Mouse (Mus musculus): ENCODE results near the gene Sost. TPM values are rescaled to one million over a fixed set of nuclear protein-coding genes. Genes with fewer than 3 reads are reported as not detected.
A peak's percentile ranks its signal among the peaks of the same experiment; 100 is the strongest.
"Not testable (repeated sequence)": the region's sequence is repeated elsewhere in the genome, so short reads cannot be mapped to it uniquely, and the experiment has no call there.

Sost gene
- polyA plus RNA-seq, 1 experiment from 2014 or later: 0.08 TPM

DNA sequence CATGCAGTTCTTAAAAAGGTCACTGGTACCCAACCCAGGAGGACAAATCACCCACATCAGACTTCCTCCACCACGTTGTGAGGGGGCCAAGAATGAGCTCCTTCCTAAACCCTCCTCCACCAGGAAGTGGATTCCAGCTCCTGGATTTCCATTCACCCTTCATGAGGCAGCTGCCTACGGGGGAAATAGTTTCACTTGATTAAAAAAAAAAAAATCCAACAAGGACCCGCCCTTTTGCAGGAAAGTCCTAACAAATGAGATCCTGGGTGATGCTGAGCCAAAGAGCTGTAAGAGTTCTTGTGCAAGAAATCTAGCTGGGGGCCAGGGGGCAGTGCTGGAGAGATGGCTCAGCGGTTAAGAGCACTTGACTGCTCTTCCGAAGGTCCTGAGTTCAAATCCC lies 31.4 kb upstream of the Sost start:
- H3K36me3 ChIP-seq: peaks cover 46% of the 10 kb centered on the region
- no peak overlapping the region for H3K4me2 ChIP-seq
- H3K9ac ChIP-seq: no peak overlapping the region
- H3K27me3 ChIP-seq: no peaks in the 10 kb centered on the region
- WGBS: 57% methylated on average over 5 of the region's 5 CpGs
- H3K9me3 ChIP-seq: no peaks in the 10 kb centered on the region
- H3K4me3 ChIP-seq: no peak overlapping the region
- ATAC-seq (ENCODE audit: low read depth): no peak
- peaks cover 4% of the 10 kb centered on the region; the same call in 1 of the 2 replicates for H3K4me1 ChIP-seq (replicated peaks)
- no peak overlapping the region for H3K27ac ChIP-seq (replicated peaks)

GRCm38 (mm10) chr11:101995938-101996337 lies 29.1 kb upstream of the Sost start:
- Histone ChIP-seq H3K4me1 (replicated peaks) (peaks cover 4% of the 10 kb centered on the region; the same call in 1 of the 2 replicates), H3K4me2 (no peak overlapping the region), H3K9ac (no peak overlapping the region), H3K27ac (replicated peaks) (0 out of 2 replicates have a peak overlapping the region, but pooled peaks have one; percentile 5), H3K4me3 (no peak overlapping the region), H3K9me3 (no peaks in the 10 kb centered on the region), H3K27me3 (no peaks in the 10 kb centered on the region), H3K36me3 (peaks cover 31% of the 10 kb centered on the region)
- 84% methylated on average over 7 of the region's 7 CpGs for WGBS
- ATAC-seq (ENCODE audit: low read depth): no peak

GRCm38 (mm10) chr11:101994100-101994499 lies 27.3 kb upstream of the Sost start:
- Histone ChIP-seq H3K27me3 (no peaks in the 10 kb centered on the region), H3K4me2 (no peak overlapping the region), H3K9me3 (no peaks in the 10 kb centered on the region), H3K27ac (replicated peaks) (no peak overlapping the region), H3K4me1 (replicated peaks) (no peaks in the 10 kb centered on the region), H3K9ac (no peak overlapping the region), H3K36me3 (peaks cover 21% of the 10 kb centered on the region; the same call in 1 of the 2 replicates), H3K4me3 (no peak overlapping the region)
- WGBS: 78% methylated on average over 8 of the region's 8 CpGs
- ATAC-seq (ENCODE audit: low read depth): no peak

DNA sequence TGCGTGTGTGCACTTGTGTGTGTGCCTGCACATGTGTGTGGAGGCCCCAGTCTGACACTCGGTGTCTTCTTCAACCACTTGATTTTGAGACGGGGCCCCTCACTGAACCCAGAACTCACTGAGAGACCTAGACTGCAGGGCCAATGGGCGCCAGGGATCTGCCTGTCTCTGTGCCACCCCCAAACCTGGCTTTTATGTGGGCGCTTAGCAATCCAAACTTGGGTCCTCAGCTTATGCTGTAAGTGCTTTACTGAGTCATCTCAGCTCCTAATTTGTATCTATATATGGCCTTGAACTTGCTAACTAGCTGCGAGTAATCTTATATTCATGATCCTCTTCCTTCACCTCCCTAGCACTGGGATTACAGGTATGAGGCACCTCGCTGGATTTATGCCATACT lies 25.6 kb upstream of the Sost start:
- no peak overlapping the region for H3K9ac ChIP-seq
- no peak for ATAC-seq (ENCODE audit: low read depth)
- no peak overlapping the region for H3K4me3 ChIP-seq
- no peak overlapping the region for H3K4me2 ChIP-seq
- WGBS: 90% methylated on average over 7 of the region's 7 CpGs
- peaks cover 15% of the 10 kb centered on the region; the same call in 1 of the 2 replicates for H3K36me3 ChIP-seq
- H3K27me3 ChIP-seq: peaks cover 2% of the 10 kb centered on the region
- no peak overlapping the region for H3K27ac ChIP-seq (replicated peaks)
- H3K9me3 ChIP-seq: no peaks in the 10 kb centered on the region
- no peaks in the 10 kb centered on the region for H3K4me1 ChIP-seq (replicated peaks)

- ATAC-seq (ENCODE audit: low read depth): no peak
- WGBS: 81% methylated on average over 3 of the region's 3 CpGs
- Histone ChIP-seq H3K27ac (replicated peaks) (no peak overlapping the region), H3K4me3 (no peak overlapping the region), H3K4me2 (no peak overlapping the region), H3K4me1 (replicated peaks) (no peaks in the 10 kb centered on the region), H3K27me3 (peaks cover 7% of the 10 kb centered on the region), H3K9ac (no peak overlapping the region), H3K36me3 (peaks cover 9% of the 10 kb centered on the region; the same call in 1 of the 2 replicates), H3K9me3 (no peaks in the 10 kb centered on the region)
These were observed 25.0 kb upstream of the Sost start for GRCm38 (mm10) chr11:101991813-101992212.

DNA sequence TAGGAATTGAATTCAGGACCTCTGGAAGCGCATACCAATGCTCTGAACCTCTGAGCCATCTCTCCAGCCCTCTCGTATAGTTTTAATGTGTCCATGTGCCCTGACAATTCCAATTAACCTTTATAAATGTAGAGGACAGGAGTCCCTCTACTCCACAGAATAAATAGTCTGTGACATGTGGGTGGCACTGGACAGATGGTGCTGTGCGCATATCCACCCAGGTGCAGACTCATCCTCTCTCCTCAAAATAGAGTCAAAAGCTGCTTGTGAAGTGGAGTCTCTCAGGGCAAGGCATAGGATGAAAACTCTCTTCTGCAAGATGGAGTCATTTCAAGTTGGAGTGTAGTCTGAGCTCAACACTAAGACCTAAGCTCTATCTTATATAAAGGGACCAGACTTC lies 23.4 kb upstream of the Sost start:
- 0 out of 2 replicates have a peak, but pooled peaks cover 3% of the 10 kb centered on the region for H3K36me3 ChIP-seq
- H3K9ac ChIP-seq: no peak overlapping the region
- no peak overlapping the region for H3K27ac ChIP-seq (replicated peaks)
- H3K4me2 ChIP-seq: no peak overlapping the region
- H3K4me1 ChIP-seq (replicated peaks): peaks cover 8% of the 10 kb centered on the region; the same call in 1 of the 2 replicates
- no peak for ATAC-seq (ENCODE audit: low read depth)
- 86% methylated on average over 3 of the region's 3 CpGs for WGBS
- H3K27me3 ChIP-seq: peaks cover 11% of the 10 kb centered on the region
- H3K4me3 ChIP-seq: no peak overlapping the region
- no peaks in the 10 kb centered on the region for H3K9me3 ChIP-seq

DNA sequence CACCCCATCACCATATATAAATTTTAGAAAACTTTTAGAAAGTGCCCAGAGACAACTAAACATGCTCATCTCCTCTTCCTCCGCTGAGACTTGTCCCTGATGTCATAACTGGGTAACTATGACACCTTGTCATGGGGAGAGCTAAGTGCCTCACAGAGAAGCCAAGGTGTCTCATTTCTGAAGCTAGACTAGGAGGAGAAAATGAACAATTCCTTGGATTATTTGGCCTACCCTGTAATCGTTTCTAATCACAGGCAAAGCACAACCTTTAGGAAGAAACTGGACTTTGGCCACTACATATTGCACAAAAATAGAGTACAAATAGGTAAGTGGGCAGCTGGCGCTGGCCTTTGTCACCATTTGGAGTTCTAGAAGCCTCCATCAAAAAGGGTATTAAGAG lies 20.1 kb upstream of the Sost start, which contains the start of gene Dusp3:
TSS of gene Dusp3 (minus strand) at position 101 of the 400 bp plus-strand sequence.
- Histone ChIP-seq H3K4me3 (no peak within 1 kb of the TSS), H3K4me1 (replicated peaks) (peaks cover 32% of the 10 kb centered on the region), H3K36me3 (no peaks in the 10 kb centered on the region), H3K9me3 (no peaks in the 10 kb centered on the region), H3K4me2 (no peak within 1 kb of the TSS), H3K9ac (peak within 1 kb of the TSS; percentile 41; the same call in 1 of the 2 replicates), H3K27me3 (peaks cover 11% of the 10 kb centered on the region), H3K27ac (replicated peaks) (no peak within 1 kb of the TSS)
- no peak for ATAC-seq (ENCODE audit: low read depth)
- WGBS: 87% methylated on average over 3 of the region's 3 CpGs

DNA sequence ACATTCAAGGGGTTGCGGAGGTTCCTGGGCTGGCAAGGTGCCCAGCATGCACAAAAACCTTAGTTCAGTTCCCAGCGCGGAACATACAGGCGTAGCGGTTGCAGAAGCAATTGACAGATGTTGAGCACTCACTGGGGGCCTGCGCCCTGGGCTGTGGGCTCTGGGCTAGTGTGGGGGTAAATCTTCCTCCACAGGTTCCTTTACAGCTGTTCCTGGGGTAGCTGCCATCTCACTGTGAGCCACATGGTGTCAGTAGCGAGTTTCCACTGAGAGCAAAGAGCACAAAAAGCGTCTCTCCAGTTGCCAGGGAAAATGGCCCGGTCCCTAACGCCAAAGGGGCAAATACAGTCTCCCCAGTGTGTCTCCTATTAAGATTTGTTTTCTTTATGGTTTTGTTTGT lies 19.2 kb upstream of the Sost start:
- peak; percentile 48; the same call in 1 of the 2 replicates for ATAC-seq (ENCODE audit: low read depth)
- no peak overlapping the region for H3K4me2 ChIP-seq

DNA sequence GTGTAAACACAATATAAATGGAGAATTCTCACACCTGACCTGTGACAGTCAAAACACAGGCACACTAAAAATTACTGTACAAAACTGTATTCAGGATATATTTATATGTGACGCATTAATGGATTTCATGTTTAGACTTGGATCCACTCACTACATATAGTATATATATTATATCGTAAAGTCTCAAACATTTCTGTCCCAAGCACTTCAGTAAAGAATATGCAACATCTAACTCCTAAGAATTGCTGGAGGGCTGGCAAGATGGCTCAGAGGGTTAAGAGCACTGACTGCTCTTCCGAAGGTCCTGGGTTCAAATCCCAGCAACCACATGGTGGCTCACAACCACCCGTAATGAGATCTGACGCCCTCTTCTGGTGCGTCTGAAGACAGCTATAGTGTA lies 18.6 kb upstream of the Sost start:
- ATAC-seq (ENCODE audit: low read depth): not testable (repeated sequence)

More for the DNA sequence above, 19.2 kb upstream of the Sost start:
- H3K9ac ChIP-seq: no peak overlapping the region
- 6% methylated on average over 10 of the region's 10 CpGs for WGBS
- no peaks in the 10 kb centered on the region for H3K9me3 ChIP-seq
- H3K27ac ChIP-seq (replicated peaks): no peak overlapping the region
- peaks cover 11% of the 10 kb centered on the region for H3K27me3 ChIP-seq
- peaks cover 32% of the 10 kb centered on the region for H3K4me1 ChIP-seq (replicated peaks)
- no peaks in the 10 kb centered on the region for H3K36me3 ChIP-seq
- no peak overlapping the region for H3K4me3 ChIP-seq

GRCm38 (mm10) chr11:101984054-101985025 lies 17.5 kb upstream of the Sost start, which contains the start of gene Cfap97d1:
Gene Cfap97d1, plus strand, starts transcription at chr11:101984279.
- ATAC-seq (ENCODE audit: low read depth): peak; percentile 72
- H3K9me3 ChIP-seq: no peaks in the 10 kb centered on the region
- peak within 1 kb of the TSS; percentile 54 for H3K4me3 ChIP-seq
- H3K9ac ChIP-seq: peak within 1 kb of the TSS; percentile 76
- WGBS: 1% methylated on average over 69 of the region's 71 CpGs
- peaks cover 11% of the 10 kb centered on the region for H3K27me3 ChIP-seq
- peaks cover 32% of the 10 kb centered on the region for H3K4me1 ChIP-seq (replicated peaks)
- H3K27ac ChIP-seq (replicated peaks): peak within 1 kb of the TSS; percentile 65
- H3K36me3 ChIP-seq: no peaks in the 10 kb centered on the region
- peak within 1 kb of the TSS; percentile 95 for H3K4me2 ChIP-seq

More for the DNA sequence above, 18.6 kb upstream of the Sost start:
- 65% methylated on average over 6 of the region's 6 CpGs for WGBS
- peaks cover 32% of the 10 kb centered on the region for H3K4me1 ChIP-seq (replicated peaks)
- H3K4me2 ChIP-seq; H3K36me3 ChIP-seq; H3K4me3 ChIP-seq; H3K9me3 ChIP-seq; H3K27ac ChIP-seq (replicated peaks); H3K9ac ChIP-seq: not testable (repeated sequence)
- H3K27me3 ChIP-seq: peaks cover 11% of the 10 kb centered on the region

DNA sequence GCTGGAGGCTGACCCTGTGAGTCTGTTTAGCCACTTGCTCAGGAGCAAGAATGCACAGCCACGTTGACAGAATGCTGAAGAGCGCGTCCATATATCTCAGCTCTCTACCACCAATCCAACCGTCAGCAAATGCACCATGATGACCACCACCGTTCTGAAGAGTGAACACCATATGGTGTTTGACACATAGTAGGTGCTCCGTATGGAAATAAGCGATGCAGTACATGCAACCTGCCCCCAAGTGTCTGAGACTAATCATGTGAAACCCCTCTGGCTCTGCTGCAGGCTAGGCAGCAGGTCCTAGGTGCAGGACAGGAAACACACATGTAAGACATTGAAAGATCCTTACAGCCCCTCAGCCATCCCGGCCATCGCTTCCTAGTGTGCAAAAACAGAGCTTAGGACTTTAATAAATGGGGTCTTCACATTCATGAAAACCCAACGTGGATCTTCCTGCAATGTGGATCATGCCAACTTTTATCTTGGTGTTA lies 16.7 kb upstream of the Sost start:
- Histone ChIP-seq H3K9me3 (no peaks in the 10 kb centered on the region), H3K4me2 (peak overlapping the region; percentile 95), H3K27me3 (peaks cover 11% of the 10 kb centered on the region), H3K4me1 (replicated peaks) (peaks cover 32% of the 10 kb centered on the region), H3K27ac (replicated peaks) (no peak overlapping the region; the same call in 1 of the 2 replicates), H3K4me3 (peak overlapping the region; percentile 54), H3K9ac (no peak overlapping the region; the same call in 1 of the 2 replicates), H3K36me3 (no peaks in the 10 kb centered on the region)
- ATAC-seq (ENCODE audit: low read depth): no peak
- 74% methylated on average over 10 of the region's 10 CpGs for WGBS

DNA sequence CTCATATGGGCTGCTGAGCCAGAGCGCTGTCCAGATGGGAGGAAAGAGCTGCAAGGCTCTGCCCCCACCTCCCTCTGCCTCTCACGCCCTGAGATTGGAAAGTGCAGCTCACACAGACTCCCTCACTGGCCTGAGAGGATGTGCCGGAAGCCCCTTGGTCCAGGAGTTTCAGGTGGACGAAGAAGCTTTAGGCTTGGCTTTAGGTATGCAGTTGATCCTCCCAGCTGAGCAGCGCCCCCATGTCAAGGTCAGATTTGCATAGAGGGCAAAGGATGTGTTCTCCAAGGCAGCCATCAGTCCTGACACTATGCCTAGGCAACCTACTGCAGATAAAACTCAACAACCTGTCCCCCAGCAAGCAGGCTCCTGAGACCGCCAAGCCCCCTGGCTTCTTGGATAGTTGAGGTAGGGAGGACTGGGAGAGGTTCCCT lies 16.2 kb upstream of the Sost start:
- H3K9me3 ChIP-seq: no peaks in the 10 kb centered on the region
- H3K27ac ChIP-seq (replicated peaks): no peak overlapping the region; the same call in 1 of the 2 replicates
- H3K4me2 ChIP-seq: peak overlapping the region; percentile 95
- H3K4me3 ChIP-seq: no peak overlapping the region
- H3K4me1 ChIP-seq (replicated peaks): peaks cover 32% of the 10 kb centered on the region
- ATAC-seq (ENCODE audit: low read depth): no peak
- H3K36me3 ChIP-seq: no peaks in the 10 kb centered on the region
- peaks cover 11% of the 10 kb centered on the region for H3K27me3 ChIP-seq
- no peak overlapping the region for H3K9ac ChIP-seq
- WGBS: 62% methylated on average over 6 of the region's 6 CpGs
